Mouse (Mus musculus): Measurements from ENCODE around the gene Cap2.

DNA sequence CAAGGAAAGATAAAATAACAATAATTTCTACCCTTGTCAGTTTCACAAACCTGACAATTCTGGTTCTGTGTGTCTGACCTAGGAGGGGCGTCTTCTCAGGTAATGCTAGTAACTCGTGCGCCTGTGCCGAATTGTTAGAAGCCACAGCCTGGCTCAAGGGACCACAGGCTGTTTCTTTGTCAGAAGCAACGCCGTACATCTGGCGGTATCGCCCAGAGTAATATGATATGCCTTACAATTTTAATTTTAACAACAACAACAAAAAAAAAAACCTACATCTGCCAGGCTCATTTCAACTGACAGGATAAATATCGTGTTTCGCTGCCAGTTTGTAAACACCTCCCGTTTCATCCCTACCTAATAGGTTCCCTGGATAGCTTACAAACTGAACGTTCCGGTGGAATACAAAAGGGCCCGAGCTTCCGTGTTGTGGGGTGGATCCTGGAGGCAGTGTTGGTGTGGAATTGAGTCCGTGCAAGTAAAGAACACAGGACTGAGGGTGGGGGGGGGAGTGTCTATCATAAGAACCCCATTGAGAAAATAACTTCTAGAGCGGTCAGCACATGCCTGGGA lies 86.2 kb downstream of the Cap2 start:
- TF ChIP-seq POLR2A (IDR thresholded peaks at IDR 0.05; ENCODE audit: borderline replicate concordance, low read depth, low read length), result no peak
- no peak for TF ChIP-seq CTCF (IDR thresholded peaks at IDR 0.05; ENCODE audit: low read depth, low read length)

All from bone marrow macrophage, adult 2 months (primary cell).